Mouse (Mus musculus) lung, adult 2 months (tissue): Measurements from ENCODE around the gene Zfp979.
"Not testable (repeated sequence)": the region's sequence is repeated elsewhere in the genome, so short reads cannot be mapped to it uniquely, and the experiment has no call there.

Experiments used
- CTCF ChIP-seq: fragments of 200-500 bp; IDR thresholded peaks from 2 replicates; pipeline ENCODE4 v1.5.1; 2011; ENCODE audit warnings: mild to moderate bottlenecking, low read length, control low read depth; ENCODE audit not compliant: insufficient read depth
- POLR2A ChIP-seq: fragments of 200-500 bp; IDR thresholded peaks from 2 replicates; pipeline ENCODE4 v1.6.1; 2011; ENCODE audit warnings: low read depth, mild to moderate bottlenecking, control low read depth, low read length, borderline replicate concordance; ENCODE audit errors: extremely low read depth

DNA sequence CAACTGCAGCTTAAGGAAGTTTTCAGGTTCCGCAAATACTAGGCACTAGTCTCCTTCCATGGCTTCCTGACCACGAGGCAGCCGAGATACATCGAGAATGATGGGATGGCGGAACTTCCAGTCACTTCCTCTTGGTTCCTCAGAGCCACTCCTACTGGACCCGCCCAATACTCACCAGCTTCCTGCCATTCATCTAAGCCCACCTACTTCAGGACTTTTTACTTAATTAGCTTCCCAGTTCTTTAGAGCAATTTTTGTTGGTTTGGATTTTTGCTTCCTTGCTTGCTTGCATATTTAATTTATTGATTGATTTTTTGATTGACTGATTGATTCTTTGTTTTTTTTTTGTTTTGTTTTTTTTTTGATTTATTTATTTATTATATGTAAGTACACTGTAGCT is at the start of gene Zfp979:
- TF ChIP-seq CTCF, POLR2A: not testable (repeated sequence)
